Mouse (Mus musculus): ENCODE measurements around the gene Cluh.

Cluh gene

DNA sequence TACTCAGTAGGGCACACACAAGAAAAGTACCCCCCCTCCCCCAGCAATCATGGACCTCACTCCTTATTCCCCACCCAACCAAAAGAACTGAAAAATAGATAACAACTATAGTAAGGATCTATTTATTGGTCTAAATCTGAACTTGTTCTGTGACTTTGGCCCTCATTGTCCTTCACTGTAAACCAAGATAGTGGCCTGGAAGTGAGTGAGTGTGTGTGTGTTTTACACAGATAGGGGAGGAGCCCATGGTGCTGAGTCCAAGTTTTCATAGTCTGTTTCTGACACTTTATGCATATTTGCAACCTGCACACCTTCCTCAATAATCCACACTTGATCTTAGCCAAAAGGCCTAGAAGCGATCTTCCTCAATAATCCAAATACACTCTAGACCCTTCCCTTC lies 619 bp upstream of the Cluh start:
- no peak for DNase-seq (ENCODE audit: low spot score)

DNA sequence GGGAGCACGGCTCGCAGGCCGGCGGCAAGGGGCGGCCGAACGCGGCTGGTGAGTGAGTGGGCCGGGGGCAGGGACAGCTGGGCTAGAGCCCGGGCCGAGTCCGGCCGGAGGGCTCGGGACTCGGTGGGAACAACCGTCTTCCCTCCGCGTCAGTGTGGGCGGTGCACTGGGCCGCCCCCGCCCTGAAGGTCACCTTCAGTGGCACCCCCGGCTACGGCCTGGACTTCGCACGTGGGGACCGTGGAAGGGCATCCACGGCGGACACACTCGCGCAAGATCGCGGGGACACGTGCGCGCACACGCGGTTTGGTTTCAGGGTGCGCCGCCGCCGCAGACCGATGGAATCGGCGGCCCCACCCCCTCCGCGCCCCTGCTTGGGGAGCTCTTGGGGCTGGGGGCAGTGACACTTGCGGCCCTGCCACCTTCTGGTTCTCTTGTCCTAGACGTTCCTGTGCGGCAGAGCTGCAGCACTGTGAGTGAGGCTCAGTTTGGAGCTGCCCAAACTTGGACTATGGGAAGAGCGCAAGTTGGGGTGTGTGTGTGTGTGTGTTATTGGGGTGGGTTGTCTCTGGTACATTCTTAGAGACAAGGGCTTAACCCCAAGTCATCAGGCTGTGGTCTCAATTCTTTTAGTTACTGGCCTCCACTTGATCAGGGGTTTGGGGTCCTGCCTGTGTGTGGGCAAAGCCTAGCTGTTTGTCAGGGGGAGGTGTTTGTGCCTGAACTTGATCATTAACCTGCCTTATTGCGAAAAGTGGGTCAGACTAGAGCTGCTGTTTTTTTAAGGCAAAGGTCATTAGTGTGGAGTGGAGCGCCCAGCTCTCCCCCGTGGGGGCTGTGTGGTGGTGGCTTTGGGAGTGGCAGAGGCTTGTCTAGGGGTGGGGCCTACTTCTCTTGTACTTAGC lies 604 bp downstream of the Cluh start:
- DNase-seq (ENCODE audit: low spot score), result peak; percentile 37

DNA sequence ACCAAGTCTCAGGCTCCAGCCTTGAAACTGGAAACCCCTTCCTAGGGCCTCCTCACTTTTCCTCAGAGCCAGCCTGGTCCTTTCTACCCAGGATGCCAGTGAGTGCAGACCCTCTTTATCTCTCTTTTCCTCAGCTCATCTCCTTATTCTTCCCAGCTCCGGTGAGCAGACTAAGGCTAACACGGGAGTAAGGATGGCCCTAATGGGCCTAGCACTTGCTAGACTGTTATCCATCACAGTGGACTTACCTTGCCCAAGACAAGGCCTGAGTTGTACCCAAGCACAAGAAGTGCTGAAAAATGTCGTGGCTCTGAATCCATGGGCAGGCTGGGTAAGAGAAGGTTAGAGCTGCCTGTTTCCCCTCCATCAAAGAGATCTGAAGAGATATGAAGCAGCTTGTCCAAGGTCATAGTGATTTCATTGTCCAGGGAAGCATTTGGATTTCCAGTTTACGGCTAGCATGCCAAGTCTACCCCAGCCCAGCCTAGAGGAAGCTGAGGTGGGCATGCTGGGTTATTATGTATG lies 1.3 kb downstream of the Cluh start:
- no peak for DNase-seq (ENCODE audit: low spot score)

DNA sequence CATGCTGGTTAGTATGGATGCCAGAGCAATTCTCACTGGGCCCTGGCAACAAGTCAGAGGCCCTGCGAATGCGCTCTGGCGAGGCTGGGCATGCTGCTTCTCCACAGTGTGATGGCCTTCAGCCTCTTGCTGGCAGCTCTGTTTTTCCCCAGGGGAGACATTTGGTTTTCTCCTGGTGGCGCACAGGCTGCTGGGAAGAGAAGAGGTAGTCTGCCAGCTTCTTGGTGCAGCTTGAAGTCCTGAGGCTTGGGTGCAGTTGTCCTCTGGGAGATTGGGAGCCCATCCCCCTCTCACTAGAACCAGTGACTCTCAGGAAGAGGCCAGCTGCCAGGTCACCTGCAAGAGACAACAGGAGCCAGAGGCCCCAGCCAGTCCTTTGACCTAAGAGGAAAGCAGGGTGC lies 3.5 kb downstream of the Cluh start:
- peak; percentile 37 for DNase-seq (ENCODE audit: low spot score)

DNA sequence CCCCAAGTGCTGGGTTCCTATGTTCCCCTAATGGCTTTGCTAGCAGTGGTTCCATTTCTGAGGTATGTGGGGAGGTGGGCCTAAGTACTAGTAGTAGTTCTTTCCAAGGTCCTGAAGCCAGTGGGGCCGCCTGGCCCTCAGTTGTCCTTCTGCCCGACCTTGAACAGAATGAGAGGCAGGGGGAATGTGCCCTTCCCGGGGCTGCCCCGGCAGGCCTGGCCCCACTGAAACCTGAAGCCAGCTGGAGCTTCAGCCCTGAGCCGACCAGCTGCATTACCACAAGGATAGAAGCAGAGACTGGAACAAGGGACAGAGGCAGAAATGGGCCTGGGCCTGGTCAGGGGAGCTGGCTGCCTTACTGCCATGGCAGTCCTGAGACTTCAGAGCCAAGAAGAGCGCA lies 4.1 kb downstream of the Cluh start:
- no peak for DNase-seq (ENCODE audit: low spot score)

DNA sequence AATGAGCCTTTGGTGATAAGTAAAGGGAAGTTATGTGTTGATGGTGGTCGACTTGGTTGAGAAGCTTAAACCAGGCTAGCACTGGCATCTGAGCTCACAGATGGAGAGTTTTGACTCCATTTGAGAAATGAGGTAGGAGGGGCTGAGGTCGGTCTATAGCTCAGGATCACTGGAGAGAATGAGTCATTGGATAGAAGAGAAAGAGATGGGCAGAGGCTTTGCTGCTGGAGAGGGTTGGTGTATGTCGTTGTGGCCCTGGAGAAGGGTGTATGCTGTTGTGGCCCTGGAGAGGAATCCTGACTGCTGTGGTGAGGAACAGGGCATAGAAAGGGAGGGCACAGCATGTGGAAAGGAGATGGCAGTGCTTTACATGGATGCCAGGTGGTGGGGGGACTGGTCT lies 6.6 kb downstream of the Cluh start:
- DNase-seq (ENCODE audit: low spot score), result no peak

DNA sequence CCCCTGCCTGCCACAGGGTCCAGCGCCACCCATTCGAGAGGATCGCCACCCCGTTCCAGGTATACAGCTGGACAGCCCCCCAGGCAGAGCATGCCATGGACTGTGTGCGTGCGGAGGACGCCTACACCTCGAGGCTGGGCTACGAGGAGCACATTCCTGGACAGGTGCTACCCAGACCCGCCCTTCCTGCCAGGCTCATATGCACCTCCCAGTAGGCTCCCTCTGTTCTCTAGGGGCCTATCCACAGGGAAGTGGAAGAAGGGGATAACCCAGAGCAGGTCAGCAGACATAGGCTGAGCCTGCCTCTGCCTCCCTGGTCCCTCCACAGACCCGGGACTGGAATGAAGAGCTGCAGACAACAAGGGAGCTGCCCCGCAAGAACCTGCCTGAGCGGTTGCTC lies 11.0 kb downstream of the Cluh start:
- no peak for DNase-seq (ENCODE audit: low spot score)

- no peak for DNase-seq (ENCODE audit: low spot score)
Observed at GRCm38 (mm10) chr11:74661641-74662040, 12.3 kb downstream of the Cluh start.

DNA sequence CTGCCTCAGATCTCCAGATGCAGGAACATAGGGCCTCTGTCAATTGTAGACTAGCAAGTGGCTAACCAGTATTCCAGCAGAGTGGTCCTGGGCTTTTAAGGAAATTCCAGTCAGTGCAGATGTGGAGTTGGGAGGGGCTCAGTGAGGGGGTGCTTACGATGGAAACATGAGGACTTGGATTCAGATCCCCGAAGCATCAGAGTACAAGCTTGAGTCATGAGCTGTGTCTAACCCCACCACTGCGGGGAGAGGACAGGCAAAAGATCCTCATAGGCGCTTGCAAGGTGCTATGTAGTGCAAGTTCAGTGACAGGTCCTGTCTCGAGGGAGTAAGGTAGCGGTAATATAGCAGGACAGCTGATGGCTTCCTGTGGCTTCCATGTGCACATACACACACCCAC lies 12.9 kb downstream of the Cluh start:
- DNase-seq (ENCODE audit: low spot score), result no peak

- DNase-seq (ENCODE audit: low spot score), result no peak
Observed at GRCm38 (mm10) chr11:74664279-74664678, 15.0 kb downstream of the Cluh start.

DNA sequence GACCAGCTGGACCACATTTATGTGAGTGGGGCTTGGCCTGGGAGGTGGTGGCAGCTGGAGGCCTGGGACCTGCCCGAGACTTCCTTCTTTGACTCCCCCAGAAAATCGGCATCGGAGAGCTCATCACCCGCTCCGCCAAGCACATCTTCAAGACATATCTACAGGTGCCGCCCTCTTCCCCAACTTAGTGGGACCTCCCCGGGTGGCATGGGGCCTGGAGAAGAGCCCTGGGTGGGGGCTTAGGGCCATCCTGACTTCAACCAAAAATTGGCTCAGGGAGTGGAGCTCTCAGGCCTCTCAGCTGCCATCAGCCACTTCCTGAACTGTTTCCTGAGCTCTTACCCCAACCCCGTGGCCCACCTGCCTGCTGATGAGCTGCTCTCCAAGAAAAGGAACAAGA lies 15.6 kb downstream of the Cluh start:
- no peak for DNase-seq (ENCODE audit: low spot score)

GRCm38 (mm10) chr11:74665631-74666283 lies 16.5 kb downstream of the Cluh start:
- DNase-seq (ENCODE audit: low spot score), result no peak

DNA sequence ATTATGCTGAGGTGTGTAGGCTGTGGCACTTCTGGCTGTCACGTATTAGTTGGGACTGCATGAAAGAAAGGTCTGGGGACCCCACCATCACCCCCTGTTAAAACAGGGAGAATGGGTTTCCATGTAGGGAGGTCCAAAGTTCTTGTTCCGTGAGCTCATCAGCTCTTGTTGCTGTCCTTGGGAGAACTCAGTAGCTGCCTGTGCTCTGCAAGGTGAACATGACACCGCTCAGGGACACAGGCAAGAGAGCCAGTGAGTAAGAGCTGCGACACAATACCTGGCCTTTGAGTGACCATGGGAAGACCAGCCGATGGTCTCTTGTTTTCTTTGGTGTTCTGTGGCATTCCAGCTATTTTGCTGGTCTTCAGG lies 17.0 kb downstream of the Cluh start:
- DNase-seq (ENCODE audit: low spot score), result no peak

- DNase-seq (ENCODE audit: low spot score), result no peak
Observed at GRCm38 (mm10) chr11:74666776-74667581, 17.7 kb downstream of the Cluh start.

GRCm38 (mm10) chr11:74667582-74668010 lies 18.3 kb downstream of the Cluh start:
- DNase-seq (ENCODE audit: low spot score), result no peak

- DNase-seq (ENCODE audit: low spot score), result no peak
Observed at GRCm38 (mm10) chr11:74668466-74668865, 19.2 kb downstream of the Cluh start.

DNA sequence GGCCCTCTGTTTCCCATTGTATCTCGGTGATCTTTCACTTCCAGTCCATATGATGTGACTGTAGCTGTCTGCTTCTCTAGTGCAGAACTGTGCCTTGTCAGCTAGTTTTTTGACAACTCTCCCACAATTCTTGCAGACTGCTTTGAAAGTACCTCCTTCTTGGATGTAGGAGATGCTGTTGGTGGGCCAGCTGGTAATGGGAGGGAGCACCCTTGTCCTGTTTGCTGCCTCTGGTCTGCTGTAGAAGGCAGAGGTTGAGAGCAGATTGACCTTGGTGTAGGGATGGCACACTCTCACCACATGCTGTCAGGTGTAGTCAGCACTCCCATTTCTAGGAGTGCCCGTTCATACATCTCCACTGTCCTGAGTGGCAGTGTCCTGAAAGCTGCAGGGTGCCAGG lies 19.7 kb downstream of the Cluh start:
- no peak for DNase-seq (ENCODE audit: low spot score)

DNA sequence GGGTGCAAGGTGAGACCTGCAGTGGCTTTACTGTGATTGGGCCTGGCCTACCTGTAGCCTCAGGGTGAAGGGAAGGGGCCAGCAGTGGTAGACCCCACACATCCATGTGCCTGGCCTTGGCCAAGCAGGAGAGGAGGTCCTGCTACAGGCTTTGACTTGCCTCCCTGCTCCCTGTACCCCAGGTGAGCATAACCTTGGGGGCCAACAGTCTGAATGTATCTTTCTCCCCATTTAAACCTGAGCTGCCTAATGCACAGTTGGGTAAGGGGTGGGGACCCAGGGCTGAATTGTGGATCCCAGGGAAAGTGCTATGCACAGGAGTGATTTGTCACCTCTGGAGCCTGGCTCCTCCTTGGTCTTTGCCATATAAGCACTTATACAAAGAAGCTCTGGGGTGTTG lies 20.9 kb downstream of the Cluh start:
- no peak for DNase-seq (ENCODE audit: low spot score)

DNA sequence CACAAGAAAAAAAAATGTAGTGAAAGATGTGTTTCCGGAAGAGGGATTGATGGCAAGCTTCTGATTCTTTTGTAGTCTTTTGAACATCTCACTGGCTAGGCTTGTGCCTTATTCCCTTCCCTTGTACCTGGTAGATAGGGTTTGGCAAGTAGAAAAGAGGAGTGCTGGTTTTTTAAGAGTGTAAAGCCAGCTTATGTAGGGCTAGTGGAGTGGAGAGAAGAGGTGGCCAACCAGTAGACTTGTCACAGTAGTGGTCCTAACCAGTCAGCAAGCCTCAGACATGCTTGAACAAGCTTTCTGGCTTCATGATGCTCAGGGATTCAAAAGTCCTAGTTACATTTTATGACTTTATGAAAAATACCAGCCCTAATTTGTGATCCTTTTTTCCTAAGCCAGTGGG lies 21.7 kb downstream of the Cluh start:
- DNase-seq (ENCODE audit: low spot score), result no peak

DNA sequence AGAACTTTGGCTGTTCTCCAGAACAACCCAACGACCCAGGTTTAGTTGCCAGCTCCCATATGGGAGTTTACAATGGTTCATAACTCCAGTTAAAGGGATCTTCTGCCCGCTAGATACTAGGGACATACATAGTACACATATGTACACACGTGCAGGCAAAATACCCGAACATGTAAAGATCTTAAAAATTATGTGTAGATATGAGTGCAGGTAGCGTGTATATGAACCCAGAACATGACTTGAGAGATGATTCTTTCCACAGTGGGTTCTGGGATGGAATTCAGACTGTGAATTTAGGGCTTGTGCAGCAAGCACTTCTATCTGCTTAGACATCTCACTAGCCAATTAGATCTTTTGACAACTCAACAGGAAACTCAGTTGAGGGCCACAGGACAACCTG lies 22.5 kb downstream of the Cluh start:
- DNase-seq (ENCODE audit: low spot score), result no peak

DNA sequence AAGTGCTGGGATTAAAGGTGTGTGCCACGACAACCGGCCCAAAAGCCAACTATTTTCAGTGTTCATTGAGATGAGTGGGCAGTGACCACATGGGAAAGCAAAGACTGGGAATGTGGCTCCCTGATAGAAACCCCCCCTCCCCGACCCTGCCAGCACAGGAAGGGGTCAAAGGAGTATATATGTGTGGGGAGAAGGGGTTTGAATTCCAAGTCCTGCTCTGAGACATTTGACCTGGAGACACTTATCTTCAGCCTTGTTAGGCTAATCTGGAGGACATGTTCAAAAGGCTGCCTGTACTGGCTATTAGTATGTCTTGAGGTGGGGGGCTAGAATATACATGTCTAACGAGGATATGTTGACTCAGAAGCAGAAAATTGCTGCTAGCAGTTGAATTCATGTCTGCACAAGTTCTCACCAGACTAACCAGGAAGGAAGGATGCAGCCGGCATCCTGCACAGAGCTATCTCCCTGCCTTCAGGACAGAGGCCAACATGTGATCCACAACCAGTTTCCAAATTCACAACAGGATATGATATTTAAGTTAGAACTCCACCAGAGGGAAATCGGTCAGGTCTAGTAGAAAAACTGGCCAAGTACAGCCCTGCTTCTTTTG lies 23.7 kb downstream of the Cluh start:
- no peak for DNase-seq (ENCODE audit: low spot score)

DNA sequence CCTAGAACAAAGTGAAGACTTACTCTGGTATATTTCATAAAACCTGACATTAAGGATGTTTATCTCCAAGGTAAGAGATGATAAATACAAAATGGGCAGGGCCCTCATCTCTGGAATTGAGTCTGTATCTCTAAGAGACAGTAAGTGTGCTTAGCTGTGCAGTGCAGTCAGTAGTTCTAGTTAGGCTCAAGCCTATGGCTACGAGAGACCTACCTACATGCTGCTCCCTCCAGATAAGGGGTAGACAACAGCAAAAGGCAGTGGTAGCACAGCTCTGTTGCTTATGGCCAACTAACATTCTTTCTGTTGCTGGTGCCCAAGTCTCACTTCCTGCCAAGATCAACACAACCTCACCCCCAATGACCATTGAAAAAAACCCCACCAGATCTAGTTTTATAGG lies 24.3 kb downstream of the Cluh start:
- DNase-seq (ENCODE audit: low spot score), result no peak
